Mouse (Mus musculus): ENCODE data around the gene Tmem132c.
A peak's percentile ranks its signal among the peaks of the same experiment; 100 is the strongest.

Gene Tmem132c

GRCm38 (mm10) chr5:127429124-127429523 lies 187.5 kb downstream of the Tmem132c start:
- DNase-seq = no peak

- DNase-seq = no peak
Measured at GRCm38 (mm10) chr5:127431561-127431960, 190.0 kb downstream of the Tmem132c start.

- no peak for DNase-seq
Measured at GRCm38 (mm10) chr5:127436836-127437235, 195.2 kb downstream of the Tmem132c start.

- DNase-seq = no peak
Measured at GRCm38 (mm10) chr5:127438639-127439038, 197.0 kb downstream of the Tmem132c start.

GRCm38 (mm10) chr5:127441963-127442362 lies 200.4 kb downstream of the Tmem132c start:
- no peak for DNase-seq

- peak; percentile 38 for DNase-seq
Measured at GRCm38 (mm10) chr5:127453580-127453979, 212.0 kb downstream of the Tmem132c start.

- no peak for DNase-seq
Measured at GRCm38 (mm10) chr5:127454068-127454467, 212.5 kb downstream of the Tmem132c start.

GRCm38 (mm10) chr5:127456076-127456475 lies 214.5 kb downstream of the Tmem132c start:
- no peak for DNase-seq

GRCm38 (mm10) chr5:127468151-127468550 lies 226.5 kb downstream of the Tmem132c start:
- DNase-seq = no peak

- DNase-seq = no peak
Measured at GRCm38 (mm10) chr5:127470351-127470750, 228.7 kb downstream of the Tmem132c start.

GRCm38 (mm10) chr5:127471902-127472301 lies 230.3 kb downstream of the Tmem132c start:
- no peak for DNase-seq

GRCm38 (mm10) chr5:127473706-127474105 lies 232.1 kb downstream of the Tmem132c start:
- DNase-seq = peak; percentile 9

- DNase-seq = no peak
Measured at GRCm38 (mm10) chr5:127474856-127475255, 233.2 kb downstream of the Tmem132c start.

GRCm38 (mm10) chr5:127477790-127478189 lies 236.2 kb downstream of the Tmem132c start:
- DNase-seq = no peak

- DNase-seq = no peak
Measured at GRCm38 (mm10) chr5:127478322-127478721, 236.7 kb downstream of the Tmem132c start.

- peak; percentile 4 for DNase-seq
Measured at GRCm38 (mm10) chr5:127480931-127481330, 239.3 kb downstream of the Tmem132c start.

- DNase-seq = peak; percentile 71
Measured at GRCm38 (mm10) chr5:127481416-127481815, 239.8 kb downstream of the Tmem132c start.

GRCm38 (mm10) chr5:127482342-127482741 lies 240.7 kb downstream of the Tmem132c start:
- DNase-seq = no peak

GRCm38 (mm10) chr5:127483955-127484659 lies 242.5 kb downstream of the Tmem132c start:
- DNase-seq = peak; percentile 10

- DNase-seq = no peak
Measured at GRCm38 (mm10) chr5:127484813-127485486, 243.3 kb downstream of the Tmem132c start.

GRCm38 (mm10) chr5:127487190-127487589 lies 245.6 kb downstream of the Tmem132c start:
- DNase-seq = no peak

GRCm38 (mm10) chr5:127488666-127489065 lies 247.1 kb downstream of the Tmem132c start:
- no peak for DNase-seq

GRCm38 (mm10) chr5:127491724-127492123 lies 250.1 kb downstream of the Tmem132c start:
- DNase-seq = no peak

GRCm38 (mm10) chr5:127496895-127497294 lies 255.3 kb downstream of the Tmem132c start:
- no peak for DNase-seq
